Comparison of ENCODE assay signal across 8 mouse cellular contexts in the genomic region with DNA sequence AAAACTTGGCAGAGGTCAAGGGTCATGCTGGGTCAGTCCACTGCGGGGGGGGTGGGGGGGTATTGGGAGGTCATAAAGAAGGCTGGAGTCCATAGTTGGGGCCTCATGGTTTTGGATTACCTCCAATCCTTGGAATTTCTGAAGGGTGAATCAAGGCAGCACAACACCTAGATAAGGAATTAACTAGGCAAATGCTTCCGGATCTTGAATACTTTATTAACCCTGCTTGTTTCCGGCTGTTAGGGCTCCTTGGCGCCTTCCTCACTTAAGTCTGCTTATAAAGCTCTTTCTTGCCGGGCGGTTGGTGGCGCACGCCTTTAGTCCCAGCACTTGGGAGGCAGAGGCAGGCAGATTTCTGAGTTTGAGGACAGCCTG. TPM values are rescaled to one million over a fixed set of nuclear protein-coding genes. Genes with fewer than 3 reads are reported as not detected.
DNase-seq lines count a peak whose midpoint lies in the region; ATAC-seq and TF ChIP-seq lines count a peak whose summit lies in the region.

No protein-coding gene starts in this region.

- H3K36me3 ChIP-seq in liver, embryonic 12.5 days = peaks cover 42% of the 10 kb centered on the region
- H3K36me3 ChIP-seq in small intestine, adult 2 months (ENCODE audit: control insufficient read depth, insufficient read depth, low read length) = peaks cover 28% of the 10 kb centered on the region

- peak overlapping the region; percentile 95 for H3K4me3 ChIP-seq in liver, embryonic 12.5 days
- peak overlapping the region; percentile 84 for H3K4me3 ChIP-seq in small intestine, adult 2 months (ENCODE audit: low read depth, low read length)

- peak overlapping the region; percentile 97 for H3K27ac ChIP-seq in liver, embryonic 12.5 days
- H3K27ac ChIP-seq in small intestine, adult 2 months (ENCODE audit: insufficient read depth, low read depth, low read length) = peak overlapping the region; percentile 94

- intact Hi-C loops in heart, postnatal 14 days (cut with DNase I) = no loop called here

- ATAC-seq in liver, embryonic 12.5 days = no peak

- no peaks in the 10 kb centered on the region for H3K9me3 ChIP-seq in liver, embryonic 12.5 days (replicated peaks)

- no peak for TF ChIP-seq CTCF in small intestine, adult 2 months (IDR thresholded peaks at IDR 0.05; ENCODE audit: extremely low read depth, insufficient read length, insufficient replicate concordance, low read depth, low read length)

- H3K27me3 ChIP-seq in liver, embryonic 12.5 days (replicated peaks) = no peaks in the 10 kb centered on the region
- no peaks in the 10 kb centered on the region for H3K27me3 ChIP-seq in small intestine, adult 2 months (ENCODE audit: control insufficient read depth, insufficient read depth, low read length)

- H3K9ac ChIP-seq in liver, embryonic 12.5 days = peak overlapping the region; percentile 88

- WGBS in liver, embryonic 12.5 days (ENCODE audit: insufficient replicate concordance) = 20% methylated on average over 8 of the region's 8 CpGs
- 1% methylated on average over 8 of the region's 8 CpGs for WGBS in small intestine, adult 2 months

- peak overlapping the region; percentile 89 for H3K4me2 ChIP-seq in liver, embryonic 12.5 days

- peak; percentile 10 to 38 for DNase-seq in adrenal gland, postnatal 36 days
- no peak for DNase-seq in adrenal gland, postnatal 25 days
- DNase-seq in ovary, postnatal 10 days (ENCODE audit: low spot score) = peak; percentile 10
- DNase-seq in ovary, adult 18-20 months (ENCODE audit: low spot score) = no peak
- peak; percentile 23 to 29 for DNase-seq in heart, postnatal 14 days
- no peak for DNase-seq in embryo, embryonic 9.5 days (ENCODE audit: extremely low spot score)

- TF ChIP-seq POLR2A in small intestine, adult 2 months (IDR thresholded peaks at IDR 0.05; ENCODE audit: low read depth, low read length) = no peak

- peaks cover 42% of the 10 kb centered on the region for H3K4me1 ChIP-seq in liver, embryonic 12.5 days
- peaks cover 7% of the 10 kb centered on the region; the same call in 1 of the 2 replicates for H3K4me1 ChIP-seq in small intestine, adult 2 months (ENCODE audit: control insufficient read depth, insufficient read depth, insufficient read length, low read length)

RNA-seq across cellular contexts. Expression of a gene that starts 1.2 kb away (rescaled TPM):
- total RNA-seq in adrenal gland, postnatal 36 days (2021) = 10 to 100 TPM; 83.6 to 95.9 TPM
- total RNA-seq in adrenal gland, postnatal 25 days (2021) = 111 and 125 TPM in 2 replicates
- 10 to 100 TPM; 63.6 to 69.2 TPM for total RNA-seq in heart, postnatal 14 days (2021)
- 38.2 and 38.8 TPM in 2 replicates for polyA plus RNA-seq in liver, embryonic 12.5 days (2016; fragmentation: Nextera tagmentation; extraction: Ambion mirVana)
- polyA plus RNA-seq in small intestine, adult 2 months (2012; rRNA removed) = 22.6 and 52.6 TPM in 2 replicates

RNA-seq across cellular contexts. Expression of a gene that starts 6.4 kb away (rescaled TPM):
- total RNA-seq in adrenal gland, postnatal 36 days (2021) = 10 to 100 TPM; 19.6 to 20.2 TPM
- total RNA-seq in adrenal gland, postnatal 25 days (2021) = 21.7 and 31.3 TPM in 2 replicates
- total RNA-seq in heart, postnatal 14 days (2021) = 10 to 100 TPM; 13.5 to 13.9 TPM
- 7.9 and 8.8 TPM in 2 replicates for polyA plus RNA-seq in liver, embryonic 12.5 days (2016; fragmentation: Nextera tagmentation; extraction: Ambion mirVana)
- 5.4 and 9.5 TPM in 2 replicates for polyA plus RNA-seq in small intestine, adult 2 months (2012; rRNA removed)

RNA-seq across cellular contexts. Expression of a gene that starts 34.0 kb away (rescaled TPM):
- 10 to 100 TPM; 56.5 to 66.7 TPM for total RNA-seq in adrenal gland, postnatal 36 days (2021)
- total RNA-seq in adrenal gland, postnatal 25 days (2021) = 84.4 and 86.7 TPM in 2 replicates
- 10 to 100 TPM; 38.4 to 43.1 TPM for total RNA-seq in heart, postnatal 14 days (2021)
- polyA plus RNA-seq in liver, embryonic 12.5 days (2016; fragmentation: Nextera tagmentation; extraction: Ambion mirVana) = 6.9 and 8.1 TPM in 2 replicates
- polyA plus RNA-seq in small intestine, adult 2 months (2012; rRNA removed) = 26.4 and 41.8 TPM in 2 replicates

RNA-seq across cellular contexts. Expression of a gene that starts 48.2 kb away (rescaled TPM):
- not detected for total RNA-seq in adrenal gland, postnatal 36 days (2021)
- total RNA-seq in adrenal gland, postnatal 25 days (2021) = not detected in 2 replicates
- not detected for total RNA-seq in heart, postnatal 14 days (2021)
- polyA plus RNA-seq in liver, embryonic 12.5 days (2016; fragmentation: Nextera tagmentation; extraction: Ambion mirVana) = 1.7 and 2.9 TPM in 2 replicates
- 3.0 and 4.8 TPM in 2 replicates for polyA plus RNA-seq in small intestine, adult 2 months (2012; rRNA removed)

RNA-seq across cellular contexts. Expression of a gene that starts 53.6 kb away (rescaled TPM):
- total RNA-seq in adrenal gland, postnatal 36 days (2021) = 10 to 100 TPM; 44.3 to 48.3 TPM
- total RNA-seq in adrenal gland, postnatal 25 days (2021) = 62.4 and 63.3 TPM in 2 replicates
- total RNA-seq in heart, postnatal 14 days (2021) = 10 to 100 TPM; 25.9 to 29.4 TPM
- polyA plus RNA-seq in liver, embryonic 12.5 days (2016; fragmentation: Nextera tagmentation; extraction: Ambion mirVana) = 29.6 and 31.0 TPM in 2 replicates
- 30.3 and 81.2 TPM in 2 replicates for polyA plus RNA-seq in small intestine, adult 2 months (2012; rRNA removed)

Comparison
In these comparisons a context has a peak if more than half of its experiments do, and no peak if none do; other contexts are left out.
1. DNase-seq: peak in adrenal gland, postnatal 36 days (2 of 2), ovary, postnatal 10 days (single experiment) and heart, postnatal 14 days (2 of 2); none in adrenal gland, postnatal 25 days (single experiment), ovary, adult 18-20 months (single experiment) and embryo, embryonic 9.5 days (single experiment).